Mouse (Mus musculus): ENCODE results near the gene Cacna2d1. TPM values are rescaled to one million over a fixed set of nuclear protein-coding genes. Genes with fewer than 3 reads are reported as not detected.

The Cacna2d1 gene
- polyA plus RNA-seq (2015; fragmentation: Nextera tagmentation; extraction: Ambion mirVana), result 22.9 and 25.9 TPM in 2 replicates

- Histone ChIP-seq H3K27ac (peak within 1 kb of the TSS; percentile 93), H3K9ac (peak within 1 kb of the TSS; percentile 94), H3K36me3 (no peaks in the 10 kb centered on the region), H3K4me2 (replicated peaks) (peak within 1 kb of the TSS; percentile 81), H3K4me1 (peaks cover 23% of the 10 kb centered on the region), H3K9me3 (no peaks in the 10 kb centered on the region), H3K27me3 (0 out of 2 replicates have a peak, but pooled peaks cover 4% of the 10 kb centered on the region), H3K4me3 (peak within 1 kb of the TSS; percentile 78)
- WGBS, result under 1% methylated on average over 89 of the region's 120 CpGs
- peak; percentile 92 for ATAC-seq (ENCODE audit: low FRiP score, low read depth)
These were observed at the start of gene Cacna2d1 for GRCm38 (mm10) chr5:15934376-15935233. TSS of gene Cacna2d1 (plus strand) at chr5:15934691.

GRCm38 (mm10) chr5:15895098-15895497, 39.4 kb upstream of the Cacna2d1 start:
- H3K9me3 ChIP-seq, result no peaks in the 10 kb centered on the region
- peaks cover 11% of the 10 kb centered on the region for H3K4me1 ChIP-seq
- H3K4me3 ChIP-seq, result no peak overlapping the region
- H3K4me2 ChIP-seq (replicated peaks), result no peak overlapping the region
- H3K36me3 ChIP-seq, result no peaks in the 10 kb centered on the region
- H3K9ac ChIP-seq, result no peak overlapping the region
- no peak overlapping the region for H3K27ac ChIP-seq
- ATAC-seq (ENCODE audit: low FRiP score, low read depth), result no peak
- H3K27me3 ChIP-seq, result no peaks in the 10 kb centered on the region
- 42% methylated on average over 2 of the region's 2 CpGs for WGBS

- Histone ChIP-seq H3K9me3 (no peaks in the 10 kb centered on the region), H3K4me3 (no peak overlapping the region), H3K27ac (no peak overlapping the region), H3K9ac (no peak overlapping the region), H3K27me3 (no peaks in the 10 kb centered on the region), H3K4me2 (replicated peaks) (no peak overlapping the region), H3K4me1 (peaks cover 11% of the 10 kb centered on the region), H3K36me3 (no peaks in the 10 kb centered on the region)
- WGBS, result 22% methylated on average over 3 of the region's 3 CpGs
- peak; percentile 36; the same call in 1 of the 2 replicates for ATAC-seq (ENCODE audit: low FRiP score, low read depth)
These were observed 37.8 kb upstream of the Cacna2d1 start for GRCm38 (mm10) chr5:15896706-15897105.

- no peak for ATAC-seq (ENCODE audit: low FRiP score, low read depth)
- Histone ChIP-seq H3K4me3 (no peak overlapping the region), H3K27me3 (no peaks in the 10 kb centered on the region), H3K36me3 (no peaks in the 10 kb centered on the region), H3K9ac (no peak overlapping the region), H3K9me3 (no peaks in the 10 kb centered on the region), H3K4me1 (peaks cover 3% of the 10 kb centered on the region; the same call in 1 of the 2 replicates), H3K4me2 (replicated peaks) (no peak overlapping the region), H3K27ac (no peak overlapping the region)
- 22% methylated on average over 3 of the region's 3 CpGs for WGBS
These were observed 28.0 kb upstream of the Cacna2d1 start for GRCm38 (mm10) chr5:15906446-15906845.

- H3K36me3 ChIP-seq, result no peaks in the 10 kb centered on the region
- H3K4me3 ChIP-seq, result no peak overlapping the region
- no peak overlapping the region for H3K9ac ChIP-seq
- H3K27me3 ChIP-seq, result no peaks in the 10 kb centered on the region
- no peaks in the 10 kb centered on the region for H3K4me1 ChIP-seq
- 64% methylated on average over 1 of the region's 1 CpGs for WGBS
- no peak overlapping the region for H3K4me2 ChIP-seq (replicated peaks)
- no peak for ATAC-seq (ENCODE audit: low FRiP score, low read depth)
- H3K9me3 ChIP-seq, result no peaks in the 10 kb centered on the region
- no peak overlapping the region for H3K27ac ChIP-seq
These were observed 19.6 kb upstream of the Cacna2d1 start for GRCm38 (mm10) chr5:15914931-15915330.

- Histone ChIP-seq H3K27me3 (0 out of 2 replicates have a peak, but pooled peaks cover 4% of the 10 kb centered on the region), H3K4me3 (no peak overlapping the region), H3K4me1 (peaks cover 7% of the 10 kb centered on the region), H3K36me3 (no peaks in the 10 kb centered on the region), H3K27ac (no peak overlapping the region), H3K9me3 (no peaks in the 10 kb centered on the region), H3K9ac (no peak overlapping the region), H3K4me2 (replicated peaks) (no peak overlapping the region)
- 72% methylated on average over 6 of the region's 6 CpGs for WGBS
- no peak for ATAC-seq (ENCODE audit: low FRiP score, low read depth)
These were observed 6.0 kb upstream of the Cacna2d1 start for GRCm38 (mm10) chr5:15928506-15928905.

GRCm38 (mm10) chr5:15933017-15933416, 1.5 kb upstream of the Cacna2d1 start:
- no peak overlapping the region for H3K27ac ChIP-seq
- ATAC-seq (ENCODE audit: low FRiP score, low read depth), result no peak
- no peak overlapping the region for H3K4me3 ChIP-seq
- H3K4me2 ChIP-seq (replicated peaks), result peak overlapping the region; percentile 81
- H3K4me1 ChIP-seq, result peaks cover 23% of the 10 kb centered on the region
- H3K9ac ChIP-seq, result no peak overlapping the region
- WGBS, result 27% methylated on average over 6 of the region's 6 CpGs
- H3K27me3 ChIP-seq, result 0 out of 2 replicates have a peak, but pooled peaks cover 4% of the 10 kb centered on the region
- H3K9me3 ChIP-seq, result no peaks in the 10 kb centered on the region
- no peaks in the 10 kb centered on the region for H3K36me3 ChIP-seq

- peak; percentile 22; the same call in 1 of the 2 replicates for ATAC-seq (ENCODE audit: low FRiP score, low read depth)
- WGBS, result 4% methylated on average over 17 of the region's 17 CpGs
- Histone ChIP-seq H3K4me1 (peaks cover 23% of the 10 kb centered on the region), H3K4me3 (peak overlapping the region; percentile 78), H3K27me3 (0 out of 2 replicates have a peak, but pooled peaks cover 4% of the 10 kb centered on the region), H3K4me2 (replicated peaks) (peak overlapping the region; percentile 81), H3K9me3 (no peaks in the 10 kb centered on the region), H3K9ac (peak overlapping the region; percentile 94), H3K27ac (peak overlapping the region; percentile 93), H3K36me3 (no peaks in the 10 kb centered on the region)
These were observed 713 bp upstream of the Cacna2d1 start for GRCm38 (mm10) chr5:15933581-15934375.

GRCm38 (mm10) chr5:15935234-15935728, 790 bp downstream of the Cacna2d1 start:
- 0 out of 2 replicates have a peak, but pooled peaks cover 4% of the 10 kb centered on the region for H3K27me3 ChIP-seq
- H3K9me3 ChIP-seq, result no peaks in the 10 kb centered on the region
- no peaks in the 10 kb centered on the region for H3K36me3 ChIP-seq
- H3K27ac ChIP-seq, result peak overlapping the region; percentile 93
- peaks cover 23% of the 10 kb centered on the region for H3K4me1 ChIP-seq
- WGBS, result under 1% methylated on average over 27 of the region's 27 CpGs
- H3K4me3 ChIP-seq, result peak overlapping the region; percentile 78
- H3K4me2 ChIP-seq (replicated peaks), result peak overlapping the region; percentile 81
- H3K9ac ChIP-seq, result peak overlapping the region; percentile 94
- ATAC-seq (ENCODE audit: low FRiP score, low read depth), result no peak

GRCm38 (mm10) chr5:15935831-15936710, 1.6 kb downstream of the Cacna2d1 start:
- peaks cover 23% of the 10 kb centered on the region for H3K4me1 ChIP-seq
- 26% methylated on average over 14 of the region's 14 CpGs for WGBS
- H3K9me3 ChIP-seq, result no peaks in the 10 kb centered on the region
- no peaks in the 10 kb centered on the region for H3K36me3 ChIP-seq
- peak overlapping the region; percentile 78 for H3K4me3 ChIP-seq
- H3K4me2 ChIP-seq (replicated peaks), result peak overlapping the region; percentile 81
- H3K27ac ChIP-seq, result no peak overlapping the region
- peak overlapping the region; percentile 94 for H3K9ac ChIP-seq
- no peak for ATAC-seq (ENCODE audit: low FRiP score, low read depth)
- 0 out of 2 replicates have a peak, but pooled peaks cover 4% of the 10 kb centered on the region for H3K27me3 ChIP-seq

- Histone ChIP-seq H3K4me1 (peaks cover 6% of the 10 kb centered on the region; the same call in 1 of the 2 replicates), H3K36me3 (peaks cover 20% of the 10 kb centered on the region), H3K9me3 (peaks cover 3% of the 10 kb centered on the region; the same call in 1 of the 2 replicates), H3K27me3 (no peaks in the 10 kb centered on the region), H3K9ac (no peak overlapping the region), H3K4me3 (no peak overlapping the region), H3K4me2 (replicated peaks) (no peak overlapping the region), H3K27ac (no peak overlapping the region)
- 40% methylated on average over 6 of the region's 6 CpGs for WGBS
- no peak for ATAC-seq (ENCODE audit: low FRiP score, low read depth)
These were observed 6.8 kb downstream of the Cacna2d1 start for GRCm38 (mm10) chr5:15941191-15941725.
